Mouse (Mus musculus): ENCODE data around the gene Mtf1.

Mtf1 gene

GRCm38 (mm10) chr4:124801552-124802308, at the start of gene Mtf1:
Gene Mtf1 (plus strand): TSS chr4:124802104.
- in situ Hi-C loops (cut with MboI, MseI): no loop called here

DNA sequence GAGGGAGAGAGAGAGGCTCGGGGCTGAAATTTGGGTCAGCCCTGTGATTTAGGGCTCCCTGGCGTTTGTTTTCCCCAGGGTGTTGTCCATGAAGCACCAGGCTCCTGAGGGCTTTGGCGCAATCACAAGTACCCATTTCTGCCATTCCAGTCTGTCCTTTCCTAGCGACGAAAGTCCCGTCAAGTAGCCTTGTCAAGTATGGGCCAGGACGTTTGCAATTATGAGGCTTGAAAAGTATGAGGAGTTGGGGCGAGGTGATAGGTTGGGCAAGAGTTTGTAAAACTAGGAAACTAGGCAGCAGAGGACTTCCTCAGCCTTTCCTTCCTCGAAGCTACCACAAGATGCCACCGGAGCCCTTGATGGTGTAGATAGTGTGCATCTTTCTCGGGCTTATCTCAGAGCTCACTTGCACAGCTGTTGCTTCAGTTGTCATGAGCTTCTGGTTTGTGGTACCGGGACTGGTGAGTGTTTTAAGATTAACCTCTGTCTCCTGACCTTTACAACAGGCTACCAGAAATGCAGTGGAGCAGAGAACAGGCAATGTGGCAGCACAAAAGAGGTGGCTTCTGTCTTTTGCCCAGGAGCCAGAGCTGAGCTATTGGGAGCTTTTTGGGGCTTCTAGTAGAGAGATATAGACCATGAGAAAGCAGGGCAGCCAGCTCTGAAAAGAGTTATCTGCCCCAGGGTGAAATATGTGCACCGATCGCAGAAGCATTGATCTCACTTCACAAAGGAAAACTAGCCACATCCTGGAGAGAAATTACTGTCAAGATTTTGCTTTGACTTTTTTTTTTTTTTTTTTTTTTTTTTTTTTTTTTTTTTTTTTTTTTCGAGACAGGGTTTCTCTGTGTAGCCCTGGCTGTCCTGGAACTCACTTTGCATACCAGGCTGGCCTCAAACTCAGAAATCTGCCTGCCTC, 49.4 kb upstream of the Mtf1 start:
- in situ Hi-C loops (cut with MboI, MseI): no loop called here

- in situ Hi-C loops (cut with MboI, MseI): loop anchor here (5.0 kb wide), 1 partner anchor 42 kb away; no protein-coding TSS in a partner anchor
Measured at GRCm38 (mm10) chr4:124755526-124755925, 46.4 kb upstream of the Mtf1 start.

- in situ Hi-C loops (cut with MboI, MseI): loop anchor here (5.0 kb wide), 1 partner anchor 38 kb away; no protein-coding TSS in a partner anchor
Measured at GRCm38 (mm10) chr4:124759305-124759811, 42.5 kb upstream of the Mtf1 start.

- in situ Hi-C loops (cut with MboI, MseI): loop anchor here (5.0 kb wide), 1 partner anchor 49 kb away; the partner anchor contains the start of gene Sf3a3
Measured at GRCm38 (mm10) chr4:124761201-124761600, 40.7 kb upstream of the Mtf1 start.

GRCm38 (mm10) chr4:124762858-124763452, 38.9 kb upstream of the Mtf1 start:
- in situ Hi-C loops (cut with MboI, MseI): loop anchor here (5.0 kb wide), 1 partner anchor 51 kb away; the partner anchor contains the start of gene Sf3a3

- in situ Hi-C loops (cut with MboI, MseI): no loop called here
Measured at GRCm38 (mm10) chr4:124765802-124766565, 35.9 kb upstream of the Mtf1 start.

DNA sequence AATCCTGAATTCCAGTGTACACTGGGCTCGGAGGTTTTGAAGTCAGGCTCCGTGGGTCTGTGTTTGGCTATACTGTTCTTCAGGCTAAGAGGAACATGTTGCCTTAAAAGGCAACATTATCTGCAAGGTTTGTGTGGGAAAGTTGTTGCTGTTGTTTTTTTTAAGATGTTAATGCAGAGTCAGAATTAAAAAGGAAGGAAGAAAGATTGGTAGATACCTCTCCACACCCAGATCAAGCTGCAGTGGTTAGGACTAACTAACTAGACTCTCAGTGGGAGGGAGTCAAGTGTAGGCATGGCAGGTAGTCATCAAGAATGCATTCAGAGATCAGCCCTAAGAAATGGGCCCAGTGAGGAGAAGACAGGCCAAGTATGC, 35.4 kb upstream of the Mtf1 start:
- in situ Hi-C loops (cut with MboI, MseI): no loop called here

- in situ Hi-C loops (cut with MboI, MseI): no loop called here
Measured at GRCm38 (mm10) chr4:124768963-124769591, 32.8 kb upstream of the Mtf1 start.

DNA sequence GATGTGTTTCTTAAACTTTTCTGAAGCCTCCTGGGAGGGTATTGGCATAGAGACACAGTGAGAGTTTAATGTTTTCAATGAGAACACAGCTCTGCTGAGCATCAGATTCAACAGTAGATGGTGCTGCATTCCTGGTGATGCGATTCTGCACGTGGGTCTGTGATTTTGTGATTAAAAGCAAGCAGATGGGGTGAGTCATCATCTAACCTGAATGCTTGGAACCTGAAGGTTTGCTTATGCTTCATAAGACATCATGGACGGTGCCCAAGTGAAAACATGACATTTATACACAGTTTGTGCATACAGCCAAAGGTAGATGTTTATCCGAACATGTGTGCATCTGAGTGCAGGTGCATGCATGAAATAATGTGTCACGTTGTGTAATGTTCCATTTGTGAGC, 31.3 kb upstream of the Mtf1 start:
- in situ Hi-C loops (cut with MboI, MseI): no loop called here

DNA sequence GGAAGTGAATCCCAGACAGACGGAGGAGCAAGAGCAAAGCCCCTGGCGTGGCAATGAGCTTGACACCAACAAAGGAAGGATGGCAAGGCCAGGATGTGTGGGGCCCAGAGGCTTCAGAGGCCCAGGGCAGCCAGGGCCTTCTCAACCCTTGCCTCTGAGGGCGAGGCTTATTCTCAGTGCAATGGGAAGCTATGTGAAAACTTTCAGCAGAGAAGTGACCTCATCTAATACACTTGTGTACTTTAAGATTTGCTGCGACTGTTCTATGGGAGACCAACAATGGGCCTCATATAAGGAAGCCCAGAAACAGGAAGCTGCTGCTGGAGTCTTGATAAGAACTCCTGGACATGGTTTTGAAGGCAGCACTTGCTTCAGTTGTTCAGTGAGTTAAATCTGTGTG, 29.8 kb upstream of the Mtf1 start:
- in situ Hi-C loops (cut with MboI, MseI): no loop called here

- in situ Hi-C loops (cut with MboI, MseI): no loop called here
Measured at GRCm38 (mm10) chr4:124773449-124773848, 28.5 kb upstream of the Mtf1 start.

DNA sequence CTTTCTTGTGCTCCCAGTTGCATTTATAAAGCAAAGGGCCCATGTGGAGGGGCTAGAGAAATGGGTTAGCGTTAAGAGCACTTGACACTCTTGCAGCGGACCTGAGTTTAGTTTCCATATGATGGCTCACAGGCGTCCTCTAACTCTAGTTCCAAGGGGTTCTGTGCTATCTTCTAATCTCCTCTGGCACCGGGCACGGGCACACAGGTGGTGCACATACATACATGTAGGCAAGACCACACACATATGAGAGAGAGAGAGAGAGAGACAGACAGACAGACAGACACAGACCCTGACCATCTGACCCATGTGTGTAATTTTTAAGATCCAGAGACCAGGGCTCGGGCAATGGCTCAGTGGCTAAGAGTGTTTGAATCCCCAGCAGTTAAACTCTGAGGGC, 27.9 kb upstream of the Mtf1 start:
- in situ Hi-C loops (cut with MboI, MseI): no loop called here

DNA sequence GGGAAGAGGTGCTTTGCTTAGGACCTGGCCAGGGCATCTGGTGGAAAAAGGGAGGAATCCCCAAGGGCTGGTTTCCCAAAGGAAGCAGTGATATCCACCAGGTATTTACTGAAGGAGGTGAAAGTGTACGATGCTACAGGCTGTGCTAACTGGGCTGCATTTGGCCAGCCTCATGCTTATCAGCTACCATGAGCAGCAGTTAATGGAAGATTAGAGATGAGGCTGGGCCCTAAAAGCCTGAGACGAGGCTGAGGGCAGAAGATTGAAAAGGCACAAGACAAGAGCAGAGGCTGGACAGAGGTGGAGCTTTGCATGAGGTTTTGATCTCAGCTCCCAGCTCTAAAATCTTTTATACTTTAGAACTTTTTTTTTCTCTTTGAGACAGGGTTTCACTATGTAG, 27.5 kb upstream of the Mtf1 start:
- in situ Hi-C loops (cut with MboI, MseI): no loop called here

- in situ Hi-C loops (cut with MboI, MseI): no loop called here
Measured at GRCm38 (mm10) chr4:124781361-124781760, 20.5 kb upstream of the Mtf1 start.

DNA sequence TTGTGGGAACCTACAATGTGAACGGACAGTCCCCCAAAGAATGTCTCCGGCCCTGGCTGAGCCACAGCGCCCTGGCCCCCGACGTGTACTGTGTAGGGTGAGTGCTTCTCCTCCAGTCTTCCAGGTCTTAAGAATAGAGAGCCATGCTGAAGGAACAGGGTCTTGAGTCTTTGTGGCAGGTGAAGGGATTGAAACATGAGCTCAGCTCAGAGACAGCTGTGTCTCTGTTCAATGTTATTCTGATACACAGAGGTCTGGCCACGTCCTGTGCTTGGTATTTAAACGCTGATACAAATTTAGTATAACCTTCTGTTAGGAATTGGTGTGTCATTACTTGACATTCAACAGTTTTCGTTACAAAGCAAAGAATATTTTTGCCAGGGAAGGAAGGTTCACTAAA, 19.5 kb upstream of the Mtf1 start:
- in situ Hi-C loops (cut with MboI, MseI): no loop called here

DNA sequence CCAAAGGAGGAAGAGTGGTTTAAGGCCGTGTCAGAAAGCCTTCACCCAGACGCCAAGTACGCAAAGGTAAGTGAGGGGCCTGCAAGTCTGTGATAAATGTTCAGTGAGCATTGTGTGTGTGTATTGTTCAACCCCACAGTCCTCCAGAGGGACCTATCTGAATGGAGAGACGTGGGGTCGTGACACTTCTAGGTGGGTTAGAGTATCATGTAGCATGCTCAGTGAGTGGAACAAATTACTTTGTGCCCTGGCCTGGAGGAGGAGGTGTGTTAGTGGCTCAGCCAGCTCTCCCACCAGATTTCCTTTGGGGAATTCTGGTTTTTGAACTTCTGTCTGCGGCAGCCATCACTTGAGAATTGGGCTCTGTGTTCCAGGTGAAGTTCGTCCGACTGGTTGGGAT, 18.0 kb upstream of the Mtf1 start:
- in situ Hi-C loops (cut with MboI, MseI): no loop called here

DNA sequence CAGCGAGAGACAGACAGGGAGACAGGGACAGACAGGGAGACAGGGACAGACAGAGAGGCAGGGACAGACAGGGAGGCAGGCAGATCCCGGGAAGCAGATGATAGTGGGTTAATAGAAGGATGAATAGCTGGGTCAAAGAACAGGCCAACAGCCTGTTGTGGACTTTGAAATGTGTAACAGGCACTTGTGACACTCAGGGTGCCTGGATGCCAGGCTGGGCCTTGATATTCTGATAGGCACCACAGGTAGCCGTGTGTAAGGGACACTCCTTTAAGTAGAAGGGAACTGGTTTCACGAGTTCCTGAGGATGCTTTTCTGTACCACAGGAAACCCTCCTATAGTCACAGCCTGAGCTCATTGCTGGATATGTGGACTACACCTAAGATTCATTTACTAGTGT, 11.9 kb upstream of the Mtf1 start:
- in situ Hi-C loops (cut with MboI, MseI): loop anchor here (5.0 kb wide), 1 partner anchor 78 kb away; the partner anchor contains the start of gene Sf3a3

- in situ Hi-C loops (cut with MboI, MseI): loop anchor here (5.0 kb wide), 1 partner anchor 80 kb away; the partner anchor contains the start of gene Sf3a3
Measured at GRCm38 (mm10) chr4:124792114-124792513, 9.8 kb upstream of the Mtf1 start.

- in situ Hi-C loops (cut with MboI, MseI): loop anchor here (5.0 kb wide), 1 partner anchor 39 kb away; no protein-coding TSS in a partner anchor
Measured at GRCm38 (mm10) chr4:124796141-124796540, 5.8 kb upstream of the Mtf1 start.
